Mouse (Mus musculus): ENCODE measurements at regions not wholly inside any gene's neighbourhood (a gene's known extent, or its start where the extent isn't known, plus 50 kb on each side); places are given as distances from the start of the nearest gene placed in this dataset.

GRCm38 (mm10) chr13:25494492-25495034 lies 224.3 kb upstream of the Nrsn1 start:
- peak; percentile 80 for DNase-seq (ENCODE audit: low read depth)
- no peak for TF ChIP-seq CTCF (IDR thresholded peaks at IDR 0.05; ENCODE audit: borderline replicate concordance, extremely low read depth, insufficient read depth, insufficient read length)
- TF ChIP-seq POLR2A (IDR thresholded peaks at IDR 0.05; ENCODE audit: borderline replicate concordance, extremely low read depth, insufficient read depth, insufficient read length, poor library complexity, severe bottlenecking), result no peak

- DNase-seq (ENCODE audit: low read depth), result no peak
- TF ChIP-seq POLR2A (IDR thresholded peaks at IDR 0.05; ENCODE audit: borderline replicate concordance, extremely low read depth, insufficient read depth, insufficient read length, poor library complexity, severe bottlenecking), result no peak
- no peak for TF ChIP-seq CTCF (IDR thresholded peaks at IDR 0.05; ENCODE audit: borderline replicate concordance, extremely low read depth, insufficient read depth, insufficient read length)
Observed at GRCm38 (mm10) chr13:25490036-25490435, 219.7 kb upstream of the Nrsn1 start.

- TF ChIP-seq POLR2A (IDR thresholded peaks at IDR 0.05; ENCODE audit: borderline replicate concordance, extremely low read depth, insufficient read depth, insufficient read length, poor library complexity, severe bottlenecking) (no peak), CTCF (IDR thresholded peaks at IDR 0.05; ENCODE audit: borderline replicate concordance, extremely low read depth, insufficient read depth, insufficient read length) (no peak)
- no peak for DNase-seq (ENCODE audit: low read depth)
Observed at GRCm38 (mm10) chr13:25483309-25483708, 213.0 kb upstream of the Nrsn1 start.

- TF ChIP-seq CTCF (IDR thresholded peaks at IDR 0.05; ENCODE audit: borderline replicate concordance, extremely low read depth, insufficient read depth, insufficient read length) (no peak), POLR2A (IDR thresholded peaks at IDR 0.05; ENCODE audit: borderline replicate concordance, extremely low read depth, insufficient read depth, insufficient read length, poor library complexity, severe bottlenecking) (no peak)
- no peak for DNase-seq (ENCODE audit: low read depth)
Observed at GRCm38 (mm10) chr13:25451917-25452316, 181.6 kb upstream of the Nrsn1 start.

GRCm38 (mm10) chr13:25451357-25451861 lies 181.1 kb upstream of the Nrsn1 start:
- DNase-seq (ENCODE audit: low read depth), result peak; percentile 74
- TF ChIP-seq POLR2A (IDR thresholded peaks at IDR 0.05; ENCODE audit: borderline replicate concordance, extremely low read depth, insufficient read depth, insufficient read length, poor library complexity, severe bottlenecking), result no peak
- TF ChIP-seq CTCF (IDR thresholded peaks at IDR 0.05; ENCODE audit: borderline replicate concordance, extremely low read depth, insufficient read depth, insufficient read length), result no peak

- peak; percentile 51 for DNase-seq (ENCODE audit: low read depth)
- TF ChIP-seq POLR2A (IDR thresholded peaks at IDR 0.05; ENCODE audit: borderline replicate concordance, extremely low read depth, insufficient read depth, insufficient read length, poor library complexity, severe bottlenecking) (no peak), CTCF (IDR thresholded peaks at IDR 0.05; ENCODE audit: borderline replicate concordance, extremely low read depth, insufficient read depth, insufficient read length) (no peak)
Observed at GRCm38 (mm10) chr13:25429701-25430418, 159.6 kb upstream of the Nrsn1 start.

DNA sequence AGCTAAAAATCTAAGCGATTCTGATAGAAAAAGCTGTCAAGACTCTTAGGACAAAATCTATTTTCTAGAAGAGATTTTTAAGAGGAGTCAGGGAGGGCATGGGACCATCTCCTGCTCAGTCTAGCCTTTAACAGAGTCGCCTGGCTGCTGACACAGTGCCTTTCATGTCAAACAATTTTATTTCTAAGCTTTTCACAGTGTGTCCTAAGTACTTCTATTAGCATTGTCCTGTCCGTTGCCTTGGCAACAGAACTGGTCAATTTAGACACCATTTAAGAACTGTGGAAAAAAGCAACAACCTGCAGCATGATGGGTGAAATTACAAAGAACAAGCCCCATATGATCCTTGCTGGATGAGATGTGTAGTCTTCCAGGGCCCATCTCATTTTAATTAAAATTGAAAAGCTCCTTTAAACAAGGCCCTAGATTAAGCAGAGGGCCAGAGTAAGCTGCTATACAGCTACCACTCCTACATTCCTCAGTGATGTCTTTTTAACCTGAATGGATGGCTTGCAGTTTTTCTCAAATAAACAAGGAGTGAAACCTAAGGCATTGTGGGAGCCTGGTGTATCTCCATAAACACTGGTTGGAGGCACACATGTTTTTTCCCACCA lies 133.0 kb upstream of the Nrsn1 start:
- TF ChIP-seq POLR2A (IDR thresholded peaks at IDR 0.05; ENCODE audit: borderline replicate concordance, extremely low read depth, insufficient read depth, insufficient read length, poor library complexity, severe bottlenecking) (no peak), CTCF (IDR thresholded peaks at IDR 0.05; ENCODE audit: borderline replicate concordance, extremely low read depth, insufficient read depth, insufficient read length) (no peak)
- DNase-seq (ENCODE audit: low read depth), result peak; percentile 91

DNA sequence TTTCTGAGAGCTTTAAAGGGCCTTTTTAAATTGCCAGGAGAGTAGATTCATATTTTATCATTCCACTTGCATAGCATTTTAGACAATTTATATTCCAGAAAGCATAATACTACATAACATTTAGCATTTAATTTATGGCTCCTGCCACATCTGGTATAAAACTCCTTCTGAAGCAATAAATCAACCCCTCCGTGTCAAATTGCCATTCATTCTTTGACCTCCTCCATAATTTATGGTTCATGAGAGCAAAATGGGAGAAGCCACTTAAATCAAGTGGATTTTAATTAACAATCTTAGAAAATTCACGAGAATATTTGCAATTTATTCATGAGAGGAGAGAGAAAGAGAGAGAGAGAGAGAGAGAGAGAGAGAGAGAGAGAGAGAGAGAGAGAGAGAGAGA lies 132.4 kb upstream of the Nrsn1 start:
- peak; percentile 71 for DNase-seq (ENCODE audit: low read depth)
- TF ChIP-seq CTCF (IDR thresholded peaks at IDR 0.05; ENCODE audit: borderline replicate concordance, extremely low read depth, insufficient read depth, insufficient read length), result no peak
- TF ChIP-seq POLR2A (IDR thresholded peaks at IDR 0.05; ENCODE audit: borderline replicate concordance, extremely low read depth, insufficient read depth, insufficient read length, poor library complexity, severe bottlenecking), result no peak

- DNase-seq (ENCODE audit: low read depth), result peak; percentile 83
- no peak for TF ChIP-seq POLR2A (IDR thresholded peaks at IDR 0.05; ENCODE audit: borderline replicate concordance, extremely low read depth, insufficient read depth, insufficient read length, poor library complexity, severe bottlenecking)
- peak; percentile 38; the same call in 1 of the 2 replicates for TF ChIP-seq CTCF (IDR thresholded peaks at IDR 0.05; ENCODE audit: borderline replicate concordance, extremely low read depth, insufficient read depth, insufficient read length)
Observed at GRCm38 (mm10) chr13:25401936-25402504, 131.7 kb upstream of the Nrsn1 start.

DNA sequence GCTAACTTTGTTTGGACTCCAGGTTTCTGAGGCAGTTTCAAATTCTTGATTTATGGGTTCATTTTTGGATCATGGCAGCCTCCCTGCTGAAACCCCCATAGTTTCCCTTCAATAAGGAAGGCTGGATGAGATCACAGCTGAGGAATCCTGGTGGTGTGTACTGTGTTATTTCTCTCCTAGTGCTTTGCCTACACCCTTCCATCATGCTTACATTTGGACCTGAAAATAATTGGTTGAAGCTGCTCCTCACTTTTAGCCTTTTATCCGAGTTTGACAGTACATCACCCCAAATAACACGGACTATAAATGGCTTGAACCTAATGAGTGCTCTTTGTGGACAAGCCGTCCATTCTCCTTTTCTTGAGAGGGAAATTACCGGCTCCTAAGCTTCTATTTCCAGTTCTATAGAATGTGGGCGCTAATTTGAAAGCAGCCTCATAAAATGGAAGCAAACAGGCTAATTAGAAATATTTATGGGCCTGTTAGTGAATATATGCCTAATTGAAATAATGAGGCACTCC lies 122.5 kb upstream of the Nrsn1 start:
- peak; percentile 94 for DNase-seq (ENCODE audit: low read depth)
- TF ChIP-seq CTCF (IDR thresholded peaks at IDR 0.05; ENCODE audit: borderline replicate concordance, extremely low read depth, insufficient read depth, insufficient read length), result no peak
- no peak for TF ChIP-seq POLR2A (IDR thresholded peaks at IDR 0.05; ENCODE audit: borderline replicate concordance, extremely low read depth, insufficient read depth, insufficient read length, poor library complexity, severe bottlenecking)

DNA sequence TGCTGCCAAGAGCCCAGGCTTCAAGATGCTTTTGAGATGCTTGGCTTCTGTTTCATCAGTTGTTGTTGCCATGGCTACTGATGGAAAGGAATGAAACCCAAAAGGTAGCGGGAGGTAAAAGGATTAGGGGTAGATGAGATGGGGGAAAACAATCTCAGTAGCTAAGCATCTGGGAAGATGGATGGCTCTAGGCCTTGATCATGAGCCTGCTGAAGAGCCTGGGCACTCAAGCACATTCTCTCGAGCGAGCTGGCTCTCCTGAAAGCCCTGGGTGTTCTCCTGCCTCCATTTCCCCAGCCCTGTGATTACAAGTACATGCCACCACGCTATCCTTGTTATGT lies 92.3 kb upstream of the Nrsn1 start:
- no peak for TF ChIP-seq POLR2A (IDR thresholded peaks at IDR 0.05; ENCODE audit: borderline replicate concordance, extremely low read depth, insufficient read depth, insufficient read length, poor library complexity, severe bottlenecking)
- TF ChIP-seq CTCF (IDR thresholded peaks at IDR 0.05; ENCODE audit: borderline replicate concordance, extremely low read depth, insufficient read depth, insufficient read length), result no peak
- DNase-seq (ENCODE audit: low read depth), result no peak

All from brain, embryonic 14.5 days (tissue).